29 mouse cellular contexts compared by ENCODE assay signal in the genomic region with DNA sequence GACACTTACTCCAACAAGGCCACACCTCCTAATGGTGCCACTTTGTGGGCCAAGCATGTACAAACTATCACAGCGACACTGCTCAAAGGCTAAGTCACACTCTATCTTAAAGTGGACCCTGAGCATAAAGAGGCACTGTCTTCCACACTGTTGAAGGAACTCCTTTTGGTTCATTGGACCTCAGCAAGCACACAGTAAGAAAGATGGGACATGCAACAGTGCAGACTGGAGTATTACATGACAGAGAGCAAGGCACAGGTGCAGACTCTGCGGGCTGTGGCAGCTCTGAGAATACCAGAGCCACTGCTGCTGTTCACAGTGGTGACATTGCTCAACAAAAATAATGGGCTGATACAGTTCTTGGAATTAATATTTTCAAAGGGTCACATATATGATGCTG.
DNase-seq lines count a peak whose midpoint lies in the region; ATAC-seq and TF ChIP-seq lines count a peak whose summit lies in the region.
"Had no signal": no experiment of that assay in that cellular context is flagged by ENCODE, and none has a peak within 500 bp of the region (broad histone marks: within the 10 kb centered on the region; RNA-seq: fewer than 3 reads in every experiment).

No protein-coding gene starts in this region.

- no peak overlapping the region for H3K9ac ChIP-seq in forebrain, postnatal 0 days
- H3K9ac ChIP-seq in forebrain, embryonic 14.5 days (ENCODE audit: low read length) = no peak overlapping the region
- H3K9ac ChIP-seq in heart, embryonic 11.5 days (ENCODE audit: low read depth, low read length) = no peak overlapping the region
- no peak overlapping the region for H3K9ac ChIP-seq in midbrain, embryonic 11.5 days (ENCODE audit: low read length)
- no peak overlapping the region for H3K9ac ChIP-seq in midbrain, embryonic 16.5 days (ENCODE audit: low read depth, low read length)
- H3K9ac ChIP-seq: embryonic facial prominence, embryonic 13.5 days; embryonic facial prominence, embryonic 15.5 days; forebrain, embryonic 12.5 days; forebrain, embryonic 15.5 days had no signal

- H3K36me3 ChIP-seq in forebrain, postnatal 0 days (ENCODE audit: insufficient read depth) = peaks cover 29% of the 10 kb centered on the region
- peaks cover 19% of the 10 kb centered on the region for H3K36me3 ChIP-seq in forebrain, embryonic 14.5 days (ENCODE audit: control insufficient read depth, insufficient read depth, low read length)
- H3K36me3 ChIP-seq in heart, embryonic 11.5 days (ENCODE audit: control insufficient read depth, insufficient read depth, low read length) = peaks cover 3% of the 10 kb centered on the region; the same call in 1 of the 2 replicates
- H3K36me3 ChIP-seq in midbrain, embryonic 11.5 days (ENCODE audit: control insufficient read depth, insufficient read depth, low read length) = no peaks in the 10 kb centered on the region; the same call in 1 of the 2 replicates
- peaks cover 12% of the 10 kb centered on the region for H3K36me3 ChIP-seq in midbrain, embryonic 16.5 days (ENCODE audit: control insufficient read depth, insufficient read depth, low read length)

- no peak for TF ChIP-seq CTCF in forebrain, postnatal 0 days (IDR thresholded peaks at IDR 0.05; ENCODE audit: low read depth)
- no peak for TF ChIP-seq CTCF in left cerebral cortex, adult 2 months (IDR thresholded peaks at IDR 0.05)

- no peak overlapping the region for H3K27ac ChIP-seq in forebrain, postnatal 0 days (ENCODE audit: low read depth, low read length)
- H3K27ac ChIP-seq in forebrain, embryonic 14.5 days (ENCODE audit: low read depth, low read length) = no peak overlapping the region
- H3K27ac ChIP-seq in heart, embryonic 11.5 days (ENCODE audit: low read depth, low read length) = no peak overlapping the region
- H3K27ac ChIP-seq in left cerebral cortex, adult 2 months = peak overlapping the region; percentile 33; the same call in 1 of the 2 replicates
- no peak overlapping the region for H3K27ac ChIP-seq in midbrain, embryonic 11.5 days (ENCODE audit: low read depth, low read length)
- H3K27ac ChIP-seq in midbrain, embryonic 16.5 days (ENCODE audit: low read length) = no peak overlapping the region
- H3K27ac ChIP-seq: embryonic facial prominence, embryonic 13.5 days; embryonic facial prominence, embryonic 15.5 days; forebrain, embryonic 10.5 days; forebrain, embryonic 12.5 days; forebrain, embryonic 15.5 days had no signal

- H3K4me1 ChIP-seq in forebrain, postnatal 0 days (ENCODE audit: insufficient read depth) = no peaks in the 10 kb centered on the region
- no peaks in the 10 kb centered on the region for H3K4me1 ChIP-seq in forebrain, embryonic 14.5 days (ENCODE audit: control insufficient read depth, insufficient read depth, low read length)
- no peaks in the 10 kb centered on the region for H3K4me1 ChIP-seq in heart, embryonic 11.5 days (ENCODE audit: control insufficient read depth, insufficient read depth, low read length)
- H3K4me1 ChIP-seq in midbrain, embryonic 11.5 days (ENCODE audit: control insufficient read depth, insufficient read depth, low read length) = peaks cover 10% of the 10 kb centered on the region
- H3K4me1 ChIP-seq in midbrain, embryonic 16.5 days (ENCODE audit: control insufficient read depth, insufficient read depth, low read length) = no peaks in the 10 kb centered on the region
- H3K4me1 ChIP-seq: embryonic facial prominence, embryonic 15.5 days; forebrain, embryonic 10.5 days; forebrain, embryonic 12.5 days; forebrain, embryonic 15.5 days had no signal

- WGBS in forebrain, postnatal 0 days = 100% methylated on average over 2 of the region's 2 CpGs
- 99% methylated on average over 2 of the region's 2 CpGs for WGBS in forebrain, embryonic 14.5 days
- WGBS in heart, embryonic 11.5 days (ENCODE audit: insufficient replicate concordance) = 91% methylated on average over 2 of the region's 2 CpGs
- 99% methylated on average over 2 of the region's 2 CpGs for WGBS in midbrain, embryonic 11.5 days
- 98% methylated on average over 2 of the region's 2 CpGs for WGBS in midbrain, embryonic 16.5 days

- no peak overlapping the region for H3K4me3 ChIP-seq in forebrain, postnatal 0 days (ENCODE audit: low read depth, low read length)
- no peak overlapping the region for H3K4me3 ChIP-seq in forebrain, embryonic 14.5 days (ENCODE audit: low read depth, low read length)
- H3K4me3 ChIP-seq in heart, embryonic 11.5 days (ENCODE audit: low read depth, low read length) = no peak overlapping the region
- no peak overlapping the region for H3K4me3 ChIP-seq in left cerebral cortex, adult 2 months
- no peak overlapping the region for H3K4me3 ChIP-seq in midbrain, embryonic 11.5 days (ENCODE audit: low read depth, low read length)
- H3K4me3 ChIP-seq in midbrain, embryonic 16.5 days (ENCODE audit: low read depth, low read length) = no peak overlapping the region
- H3K4me3 ChIP-seq: embryonic facial prominence, embryonic 13.5 days; embryonic facial prominence, embryonic 15.5 days; erythroblast, embryonic 14.5 days; forebrain, embryonic 10.5 days; forebrain, embryonic 12.5 days; forebrain, embryonic 15.5 days had no signal

- no peaks in the 10 kb centered on the region for H3K9me3 ChIP-seq in forebrain, postnatal 0 days (ENCODE audit: low read length)
- no peaks in the 10 kb centered on the region for H3K9me3 ChIP-seq in forebrain, embryonic 14.5 days (replicated peaks; ENCODE audit: control insufficient read depth, low read length)
- H3K9me3 ChIP-seq in heart, embryonic 11.5 days (replicated peaks; ENCODE audit: control insufficient read depth, low read length) = no peaks in the 10 kb centered on the region
- no peaks in the 10 kb centered on the region for H3K9me3 ChIP-seq in midbrain, embryonic 11.5 days (ENCODE audit: control insufficient read depth, low read length)
- H3K9me3 ChIP-seq in midbrain, embryonic 16.5 days (replicated peaks; ENCODE audit: control insufficient read depth, low read length, poor library complexity, severe bottlenecking) = no peaks in the 10 kb centered on the region
- H3K9me3 ChIP-seq: embryonic facial prominence, embryonic 13.5 days; embryonic facial prominence, embryonic 15.5 days; forebrain, embryonic 10.5 days; forebrain, embryonic 12.5 days; forebrain, embryonic 15.5 days; G1E had no signal

- DNase-seq in forebrain, postnatal 0 days = no peak
- DNase-seq in forebrain, embryonic 14.5 days (ENCODE audit: low spot score) = no peak
- DNase-seq in heart, adult 11 months = peak; percentile 36
- no peak for DNase-seq in left cerebral cortex, adult 2 months (ENCODE audit: extremely low spot score in 1 of 2, low spot score in 2 of 2)
- no peak for DNase-seq in left cerebral cortex, adult 11 months (ENCODE audit: low spot score)
- peak; percentile 54 for DNase-seq in midbrain, embryonic 11.5 days (ENCODE audit: low spot score, missing footprints)
- DNase-seq: adrenal gland, adult 8-10 months; adrenal gland, postnatal 14 days; adrenal gland, postnatal 36 days; B cell, adult 2 months; cerebellum, adult 11-12 months; cerebellum, adult 2 months; cerebellum, adult 9-10 months; cerebellum, postnatal 10 days; cerebellum, postnatal 25 days; embryo, embryonic 11 days had no signal

- intact Hi-C loops in left cerebral cortex, adult 2 months (cut with DNase I) = no loop called here

- ATAC-seq in forebrain, postnatal 0 days = peak; percentile 29; the same call in 1 of the 2 replicates
- ATAC-seq in forebrain, embryonic 14.5 days = no peak
- ATAC-seq in heart, embryonic 11.5 days (replicated peaks; ENCODE audit: insufficient number of reproducible peaks, low FRiP score, low TSS enrichment) = no peak
- ATAC-seq in midbrain, embryonic 11.5 days (ENCODE audit: low FRiP score) = no peak
- no peak for ATAC-seq in midbrain, embryonic 16.5 days
- ATAC-seq: activated CD4-positive, CD25-positive, alpha-beta regulatory T cell, adult 4 months; CD4-positive, CD25-positive, alpha-beta regulatory T cell, adult 4 months; forebrain, embryonic 15.5 days; Patski had no signal

- H3K27me3 ChIP-seq in forebrain, postnatal 0 days (ENCODE audit: insufficient read depth, low read length) = no peaks in the 10 kb centered on the region
- no peaks in the 10 kb centered on the region for H3K27me3 ChIP-seq in forebrain, embryonic 14.5 days (replicated peaks; ENCODE audit: control insufficient read depth, insufficient read depth, low read length)
- no peaks in the 10 kb centered on the region for H3K27me3 ChIP-seq in heart, embryonic 11.5 days (ENCODE audit: control insufficient read depth, insufficient read depth, low read length)
- no peaks in the 10 kb centered on the region for H3K27me3 ChIP-seq in midbrain, embryonic 11.5 days (ENCODE audit: control insufficient read depth, insufficient read depth, low read length)
- H3K27me3 ChIP-seq in midbrain, embryonic 16.5 days (ENCODE audit: control insufficient read depth, insufficient read depth, low read depth, low read length) = no peaks in the 10 kb centered on the region
- H3K27me3 ChIP-seq: CH12.LX; embryonic facial prominence, embryonic 13.5 days; embryonic facial prominence, embryonic 15.5 days; forebrain, embryonic 12.5 days; forebrain, embryonic 15.5 days; Patski had no signal

- no peak overlapping the region for H3K4me2 ChIP-seq in forebrain, postnatal 0 days (ENCODE audit: low read depth)
- no peak overlapping the region for H3K4me2 ChIP-seq in forebrain, embryonic 14.5 days (ENCODE audit: low read length)
- H3K4me2 ChIP-seq in heart, embryonic 11.5 days = no peak overlapping the region
- no peak overlapping the region for H3K4me2 ChIP-seq in midbrain, embryonic 11.5 days
- H3K4me2 ChIP-seq in midbrain, embryonic 16.5 days (ENCODE audit: low read length) = no peak overlapping the region
- H3K4me2 ChIP-seq: embryonic facial prominence, embryonic 13.5 days; embryonic facial prominence, embryonic 15.5 days; forebrain, embryonic 12.5 days; forebrain, embryonic 15.5 days had no signal

Comparison
In these comparisons a context has a peak if more than half of its experiments do, and no peak if none do; other contexts are left out.
1. DNase-seq: peak in heart, adult 11 months (single experiment) and midbrain, embryonic 11.5 days (single experiment); none in forebrain, postnatal 0 days (single experiment), forebrain, embryonic 14.5 days (single experiment), left cerebral cortex, adult 2 months (0 of 2) and left cerebral cortex, adult 11 months (single experiment).